Mouse (Mus musculus) layer of hippocampus, adult 2 months (tissue): ENCODE results near the gene Gm21760. TPM values are rescaled to one million over a fixed set of nuclear protein-coding genes. Genes with fewer than 3 reads are reported as not detected.
"Not testable (repeated sequence)": the region's sequence is repeated elsewhere in the genome, so short reads cannot be mapped to it uniquely, and the experiment has no call there.

Source experiments
- DNase-seq, 2 experiments: peaks; one replicate each; pipeline ENCODE4 v3.0.0; 2022; ENCODE audit warnings: low spot score in 2 of 2
- H3K27ac ChIP-seq: fragments of 200-600 bp; 2 replicates; pipeline ENCODE4 v1.8.1; 2022
- H3K4me3 ChIP-seq: fragments of 200-600 bp; 2 replicates; pipeline ENCODE4 v1.8.1; 2022; ENCODE audit warnings: mild to moderate bottlenecking
- long read RNA-seq, 2 experiments: library from polyadenylated mRNA; stranded (forward); transcript quantifications; one replicate each; pipeline ENCODE4 v2.0.0; 2021; ENCODE audit warnings: borderline mapping rate in 2 of 2
- total RNA-seq, 2 experiments: library from RNA; stranded (reverse); gene quantifications; 2 replicates each; pipeline ENCODE4 v1.2.3; 2021

The Gm21760 gene
- total RNA-seq, result not detected
- long read RNA-seq, experiment 1, result 0 reads
- long read RNA-seq, experiment 2, result 0 reads

GRCm38 (mm10) chrY:80133479-80133878 is at the start of gene Gm21760:
Gene Gm21760, plus strand, starts transcription at chrY:80133779.
- not testable (repeated sequence) for H3K27ac ChIP-seq, H3K4me3 ChIP-seq, DNase-seq
